Mouse (Mus musculus): ENCODE results near the gene Ms4a15. TPM values are rescaled to one million over a fixed set of nuclear protein-coding genes. Genes with fewer than 3 reads are reported as not detected.

The Ms4a15 gene
- total and polyA plus RNA-seq, 3 experiments: 0.37 TPM; not detected in 2

DNA sequence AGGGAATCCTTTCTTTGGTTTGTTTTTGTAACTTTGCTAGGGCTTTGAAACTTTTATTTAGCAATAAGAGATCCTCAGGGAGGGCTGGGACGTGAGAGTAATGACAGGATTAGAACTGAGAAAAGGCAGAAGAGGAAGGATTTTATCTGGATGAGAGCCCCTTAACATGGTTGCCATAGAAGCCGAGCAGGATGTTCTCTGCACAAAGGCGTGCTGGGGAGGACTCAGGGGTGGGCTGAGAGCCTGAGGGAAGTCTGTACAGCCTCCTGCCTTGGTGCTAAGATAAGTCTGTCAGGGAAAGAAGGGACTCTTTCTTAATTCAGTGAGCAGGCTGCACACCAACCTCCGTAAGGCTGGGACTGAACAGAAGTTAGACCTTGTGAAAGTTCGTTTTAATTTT lies 58.0 kb downstream of the Ms4a15 start:
- H3K27ac ChIP-seq (ENCODE audit: insufficient read depth, low read depth): no peak overlapping the region
- H3K27me3 ChIP-seq (replicated peaks): peaks cover 2% of the 10 kb centered on the region
- H3K9ac ChIP-seq (ENCODE audit: insufficient read depth, low read depth): no peak overlapping the region
- dilution Hi-C loops (cut with MboI; ENCODE audit: extremely low pct_ligation_motif_present, extremely low pct_unique_long_range_greater_than_20kb, low sequenced_read_pairs) (no loop called here), in situ Hi-C loops (cut with MboI; ENCODE audit: low pct_ligation_motif_present, low pct_unique_long_range_greater_than_20kb, low sequenced_read_pairs) (no loop called here)
- TF ChIP-seq EP300 (IDR thresholded peaks at IDR 0.05; ENCODE audit: low read length): no peak
- no peak for TF ChIP-seq USF2 (conservative IDR thresholded peaks at IDR 0.05; ENCODE audit: low read depth, low read length)
- no peak for TF ChIP-seq CHD1 (IDR thresholded peaks at IDR 0.05; ENCODE audit: low read depth, low read length)
- no peak for TF ChIP-seq E2F4 (IDR thresholded peaks at IDR 0.05; ENCODE audit: insufficient replicate concordance, low read depth, low read length)
- TF ChIP-seq MAFK (IDR thresholded peaks at IDR 0.05; ENCODE audit: insufficient replicate concordance, low read length): no peak
- TF ChIP-seq KAT2A (IDR thresholded peaks at IDR 0.05; ENCODE audit: insufficient replicate concordance, low read length): no peak
- no peak for TF ChIP-seq CTCF (conservative IDR thresholded peaks at IDR 0.05 in 1 of 2, IDR thresholded peaks at IDR 0.05 in 1 of 2; ENCODE audit: low read depth in 2 of 2, low read length in 2 of 2)
- TF ChIP-seq NRF1 (IDR thresholded peaks at IDR 0.05; ENCODE audit: low read depth, low read length): no peak
- TF ChIP-seq MXI1 (IDR thresholded peaks at IDR 0.05; ENCODE audit: low read depth, low read length): no peak
- TF ChIP-seq RAD21 (IDR thresholded peaks at IDR 0.05; ENCODE audit: low read depth, low read length): no peak
- TF ChIP-seq IRF4 (IDR thresholded peaks at IDR 0.05; ENCODE audit: low read depth, low read length): no peak
- no peak for TF ChIP-seq POLR2A (IDR thresholded peaks at IDR 0.05; ENCODE audit: low read depth, low read length)
- TF ChIP-seq RCOR1 (conservative IDR thresholded peaks at IDR 0.05; ENCODE audit: low read depth, low read length): no peak
- no peak for TF ChIP-seq UBTF (IDR thresholded peaks at IDR 0.05; ENCODE audit: low read depth, low read length)
- no peak for TF ChIP-seq MYC (IDR thresholded peaks at IDR 0.05; ENCODE audit: low read depth, low read length)
- H3K4me2 ChIP-seq (ENCODE audit: insufficient read depth, low read depth, poor library complexity, severe bottlenecking): no peak overlapping the region
- H3K36me3 ChIP-seq (replicated peaks in 1 of 2; ENCODE audit: control insufficient read depth in 1 of 2, insufficient read depth in 1 of 2, low read length in 1 of 2): peaks cover 0 to 3% of the 10 kb centered on the region in 2 experiments
- no peak overlapping the region for H3K4me3 ChIP-seq (replicated peaks in 1 of 3; ENCODE audit: low read depth in 2 of 3, low read length in 2 of 3, poor library complexity in 1 of 3)
- peaks cover 3 to 12% of the 10 kb centered on the region in 2 experiments; a peak in 3 of 4 replicates for H3K4me1 ChIP-seq (ENCODE audit: control insufficient read depth in 1 of 2, insufficient read depth in 2 of 2)
- H3K79me2 ChIP-seq (replicated peaks; ENCODE audit: control insufficient read depth, extremely low read depth, insufficient read depth, poor library complexity, severe bottlenecking): no peaks in the 10 kb centered on the region
- DNase-seq (ENCODE audit: extremely low read depth): no peak
- H3K9me3 ChIP-seq (replicated peaks; ENCODE audit: low read length): peaks cover 9% of the 10 kb centered on the region

DNA sequence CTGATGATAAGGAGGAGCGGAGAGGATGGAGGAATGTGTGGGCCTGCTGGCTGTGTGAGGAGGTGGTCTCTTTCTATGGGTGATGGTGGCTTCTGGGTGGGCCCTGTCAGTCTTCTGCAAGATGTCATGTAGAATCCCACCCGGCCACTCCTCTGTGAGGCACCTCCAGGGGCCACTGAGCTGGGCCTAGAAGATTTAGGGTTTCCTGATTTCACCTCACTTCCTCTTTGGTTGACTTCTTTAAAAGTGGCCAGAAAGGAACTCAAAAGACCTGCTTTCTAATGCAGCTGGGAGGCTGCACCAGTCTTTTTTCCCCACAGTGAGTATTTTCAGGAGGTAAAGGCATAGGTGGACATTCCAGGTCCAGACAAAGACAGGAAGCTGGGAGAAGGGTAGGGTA lies 62.4 kb downstream of the Ms4a15 start:
- H3K4me1 ChIP-seq (ENCODE audit: control insufficient read depth in 1 of 2, insufficient read depth in 2 of 2): peaks cover 3 to 12% of the 10 kb centered on the region in 2 experiments; a peak in 3 of 4 replicates
- in situ Hi-C loops (cut with MboI; ENCODE audit: low pct_ligation_motif_present, low pct_unique_long_range_greater_than_20kb, low sequenced_read_pairs) (no loop called here), dilution Hi-C loops (cut with MboI; ENCODE audit: extremely low pct_ligation_motif_present, extremely low pct_unique_long_range_greater_than_20kb, low sequenced_read_pairs) (no loop called here)

More for the DNA sequence above, 62.4 kb downstream of the Ms4a15 start:
- Histone ChIP-seq H3K79me2 (replicated peaks; ENCODE audit: control insufficient read depth, extremely low read depth, insufficient read depth, poor library complexity, severe bottlenecking) (no peaks in the 10 kb centered on the region), H3K4me2 (ENCODE audit: insufficient read depth, low read depth, poor library complexity, severe bottlenecking) (no peak overlapping the region), H3K4me3 (replicated peaks in 1 of 3; ENCODE audit: low read depth in 2 of 3, low read length in 2 of 3, poor library complexity in 1 of 3) (no peak overlapping the region), H3K27ac (ENCODE audit: insufficient read depth, low read depth) (no peak overlapping the region), H3K36me3 (replicated peaks in 1 of 2; ENCODE audit: control insufficient read depth in 1 of 2, insufficient read depth in 1 of 2, low read length in 1 of 2) (no peaks in the 10 kb centered on the region), H3K27me3 (replicated peaks) (peaks cover 4% of the 10 kb centered on the region), H3K9ac (ENCODE audit: insufficient read depth, low read depth) (no peak overlapping the region), H3K9me3 (replicated peaks; ENCODE audit: low read length) (peaks cover 5% of the 10 kb centered on the region)
- no peak for TF ChIP-seq SMC3 (IDR thresholded peaks at IDR 0.05; ENCODE audit: low read depth, low read length)
- no peak for TF ChIP-seq KAT2A (IDR thresholded peaks at IDR 0.05; ENCODE audit: insufficient replicate concordance, low read length)
- TF ChIP-seq PAX5 (IDR thresholded peaks at IDR 0.05; ENCODE audit: low read length): no peak
- TF ChIP-seq ELF1 (IDR thresholded peaks at IDR 0.05; ENCODE audit: low read depth, low read length): no peak
- TF ChIP-seq MEF2A (IDR thresholded peaks at IDR 0.05; ENCODE audit: borderline replicate concordance, low read depth, low read length): no peak
- no peak for TF ChIP-seq IRF4 (IDR thresholded peaks at IDR 0.05; ENCODE audit: low read depth, low read length)
- TF ChIP-seq GABPA (IDR thresholded peaks at IDR 0.05; ENCODE audit: insufficient replicate concordance, low read depth, low read length): no peak
- no peak for DNase-seq (ENCODE audit: extremely low read depth)

Other genes with a start within 250 kb of the Ms4a15 start
- 0.08 and 0.17 TPM in 2 replicates for gene Cd6, start 163.2 kb downstream of the Ms4a15 start, total RNA-seq (2012; rRNA removed)
- 0.09 and 0.15 TPM in 2 replicates for gene Cd6, start 163.2 kb downstream of the Ms4a15 start, total RNA-seq (2014; rRNA removed)
- 0.73 and 1.3 TPM in 2 replicates for gene Cd6, start 163.2 kb downstream of the Ms4a15 start, polyA plus RNA-seq (2012; ENCODE audit: insufficient read length, low read depth)
- gene Slc15a3, start 153.5 kb downstream of the Ms4a15 start, total RNA-seq (2012; rRNA removed): 84.5 and 86.7 TPM in 2 replicates
- gene Slc15a3, start 153.5 kb downstream of the Ms4a15 start, total RNA-seq (2014; rRNA removed): 89.3 and 94.3 TPM in 2 replicates
- 217 and 219 TPM in 2 replicates for gene Slc15a3, start 153.5 kb downstream of the Ms4a15 start, polyA plus RNA-seq (2012; ENCODE audit: insufficient read length, low read depth)
- gene Tmem132a, start 123.3 kb downstream of the Ms4a15 start, total RNA-seq (2012; rRNA removed): 2.0 and 2.9 TPM in 2 replicates
- gene Tmem132a, start 123.3 kb downstream of the Ms4a15 start, total RNA-seq (2014; rRNA removed): 0.05 TPM in 1 of 2 replicates, not detected in the other
- gene Tmem132a, start 123.3 kb downstream of the Ms4a15 start, polyA plus RNA-seq (2012; ENCODE audit: insufficient read length, low read depth): 20.2 and 22.9 TPM in 2 replicates
- 32.9 and 34.0 TPM in 2 replicates for gene Tmem109, start 111.2 kb downstream of the Ms4a15 start, total RNA-seq (2012; rRNA removed)
- gene Tmem109, start 111.2 kb downstream of the Ms4a15 start, total RNA-seq (2014; rRNA removed): 14.8 and 17.9 TPM in 2 replicates
- gene Tmem109, start 111.2 kb downstream of the Ms4a15 start, polyA plus RNA-seq (2012; ENCODE audit: insufficient read length, low read depth): 46.3 and 51.5 TPM in 2 replicates
- gene Prpf19, start 98.0 kb downstream of the Ms4a15 start, total RNA-seq (2012; rRNA removed): 115 and 153 TPM in 2 replicates
- 357 and 364 TPM in 2 replicates for gene Prpf19, start 98.0 kb downstream of the Ms4a15 start, total RNA-seq (2014; rRNA removed)
- gene Prpf19, start 98.0 kb downstream of the Ms4a15 start, polyA plus RNA-seq (2012; ENCODE audit: insufficient read length, low read depth): 244 and 355 TPM in 2 replicates
- gene Zp1, start 72.6 kb downstream of the Ms4a15 start, total RNA-seq (2012; rRNA removed): not detected in 2 replicates
- 0.26 TPM in 1 of 2 replicates, not detected in the other for gene Zp1, start 72.6 kb downstream of the Ms4a15 start, total RNA-seq (2014; rRNA removed)
- not detected in 2 replicates for gene Zp1, start 72.6 kb downstream of the Ms4a15 start, polyA plus RNA-seq (2012; ENCODE audit: insufficient read length, low read depth)
- gene Ptgdr2, start 56.1 kb downstream of the Ms4a15 start, total RNA-seq (2012; rRNA removed): 0.13 and 0.17 TPM in 2 replicates
- gene Ptgdr2, start 56.1 kb downstream of the Ms4a15 start, total RNA-seq (2014; rRNA removed): not detected in 2 replicates
- not detected in 2 replicates for gene Ptgdr2, start 56.1 kb downstream of the Ms4a15 start, polyA plus RNA-seq (2012; ENCODE audit: insufficient read length, low read depth)
- gene Ccdc86, start 44.0 kb downstream of the Ms4a15 start, total RNA-seq (2012; rRNA removed): 10.8 and 18.6 TPM in 2 replicates
- 8.5 and 9.5 TPM in 2 replicates for gene Ccdc86, start 44.0 kb downstream of the Ms4a15 start, total RNA-seq (2014; rRNA removed)
- gene Ccdc86, start 44.0 kb downstream of the Ms4a15 start, polyA plus RNA-seq (2012; ENCODE audit: insufficient read length, low read depth): 36.8 and 44.8 TPM in 2 replicates
- gene Ms4a10, start 18.6 kb downstream of the Ms4a15 start, total RNA-seq (2012; rRNA removed): not detected in 2 replicates
- not detected in 2 replicates for gene Ms4a10, start 18.6 kb downstream of the Ms4a15 start, total RNA-seq (2014; rRNA removed)
- not detected in 2 replicates for gene Ms4a10, start 18.6 kb downstream of the Ms4a15 start, polyA plus RNA-seq (2012; ENCODE audit: insufficient read length, low read depth)
- not detected in 2 replicates for gene Ms4a18, start 24.8 kb upstream of the Ms4a15 start, total RNA-seq (2012; rRNA removed)
- not detected in 2 replicates for gene Ms4a18, start 24.8 kb upstream of the Ms4a15 start, total RNA-seq (2014; rRNA removed)
- not detected in 2 replicates for gene Ms4a18, start 24.8 kb upstream of the Ms4a15 start, polyA plus RNA-seq (2012; ENCODE audit: insufficient read length, low read depth)
- gene Ms4a8a, start 87.9 kb upstream of the Ms4a15 start, total RNA-seq (2012; rRNA removed): not detected in 2 replicates
- not detected in 2 replicates for gene Ms4a8a, start 87.9 kb upstream of the Ms4a15 start, total RNA-seq (2014; rRNA removed)
- not detected in 2 replicates for gene Ms4a8a, start 87.9 kb upstream of the Ms4a15 start, polyA plus RNA-seq (2012; ENCODE audit: insufficient read length, low read depth)
- gene 1700017D01Rik, start 137.6 kb upstream of the Ms4a15 start, total RNA-seq (2012; rRNA removed): not detected in 2 replicates
- gene 1700017D01Rik, start 137.6 kb upstream of the Ms4a15 start, total RNA-seq (2014; rRNA removed): not detected in 2 replicates
- not detected in 2 replicates for gene 1700017D01Rik, start 137.6 kb upstream of the Ms4a15 start, polyA plus RNA-seq (2012; ENCODE audit: insufficient read length, low read depth)
- not detected in 2 replicates for gene 1700025F22Rik, start 172.1 kb upstream of the Ms4a15 start, total RNA-seq (2012; rRNA removed)
- gene 1700025F22Rik, start 172.1 kb upstream of the Ms4a15 start, total RNA-seq (2014; rRNA removed): not detected in 2 replicates
- gene 1700025F22Rik, start 172.1 kb upstream of the Ms4a15 start, polyA plus RNA-seq (2012; ENCODE audit: insufficient read length, low read depth): not detected in 2 replicates
- not detected in 2 replicates for gene Ms4a13, start 203.5 kb upstream of the Ms4a15 start, total RNA-seq (2012; rRNA removed)
- not detected in 2 replicates for gene Ms4a13, start 203.5 kb upstream of the Ms4a15 start, total RNA-seq (2014; rRNA removed)
- not detected in 2 replicates for gene Ms4a13, start 203.5 kb upstream of the Ms4a15 start, polyA plus RNA-seq (2012; ENCODE audit: insufficient read length, low read depth)
- gene Ms4a12, start 239.2 kb upstream of the Ms4a15 start, total RNA-seq (2012; rRNA removed): not detected in 2 replicates
- gene Ms4a12, start 239.2 kb upstream of the Ms4a15 start, total RNA-seq (2014; rRNA removed): not detected in 2 replicates
- not detected in 2 replicates for gene Ms4a12, start 239.2 kb upstream of the Ms4a15 start, polyA plus RNA-seq (2012; ENCODE audit: insufficient read length, low read depth)

Data from CH12.LX (cell line).